Mouse (Mus musculus) megakaryocyte, embryonic 14.5 days (primary cell): ENCODE measurements around the gene Tcl1. TPM values are rescaled to one million over a fixed set of nuclear protein-coding genes. Genes with fewer than 3 reads are reported as not detected.

ENCODE experiments used
- H3K27me3 ChIP-seq: replicated peaks from 2 replicates; pipeline ENCODE3; 2012; ENCODE audit warnings: inconsistent platforms
- H3K36me3 ChIP-seq: replicated peaks from 2 replicates; pipeline ENCODE3; 2012; ENCODE audit warnings: low read length, inconsistent platforms, mixed read lengths
- H3K4me1 ChIP-seq: 2 replicates; pipeline ENCODE4 v1.6.1; 2012; ENCODE audit warnings: inconsistent platforms
- H3K4me3 ChIP-seq: replicated peaks from 2 replicates; pipeline ENCODE3; 2012; ENCODE audit warnings: moderate library complexity, mild to moderate bottlenecking, inconsistent platforms
- H3K9me3 ChIP-seq: 2 replicates; pipeline ENCODE4 v1.6.1; 2012; ENCODE audit warnings: inconsistent platforms
- FLI1 ChIP-seq: IDR thresholded peaks from 2 replicates; pipeline ENCODE4 v1.6.1; 2012; ENCODE audit warnings: low read length, inconsistent platforms, mixed read lengths
- GATA1 ChIP-seq: IDR thresholded peaks from 3 replicates; pipeline ENCODE4 v1.6.1; 2012; ENCODE audit warnings: mixed read lengths, low read length, inconsistent platforms, borderline replicate concordance
- polyA plus RNA-seq: library from polyadenylated mRNA; stranded (reverse); fragments of >175 nt; gene quantifications from 2 replicates; pipeline ENCODE4 v1.2.3, GENCODE M21; 2012; ENCODE audit warnings: low replicate concordance; ENCODE audit not compliant: insufficient read depth

Tcl1 gene
- not detected in 2 replicates for polyA plus RNA-seq

- H3K4me3 ChIP-seq = peak within 1 kb of the TSS; percentile 14
- peaks cover 17% of the 10 kb centered on the region for H3K9me3 ChIP-seq
- TF ChIP-seq FLI1 (no peak), GATA1 (no peak)
- no peaks in the 10 kb centered on the region for H3K4me1 ChIP-seq
- no peaks in the 10 kb centered on the region for H3K27me3 ChIP-seq
- H3K36me3 ChIP-seq = no peaks in the 10 kb centered on the region
Measured at GRCm38 (mm10) chr12:105222601-105223319, at the start of gene Tcl1. Tcl1 (minus strand) TSS chr12:105222793.

DNA sequence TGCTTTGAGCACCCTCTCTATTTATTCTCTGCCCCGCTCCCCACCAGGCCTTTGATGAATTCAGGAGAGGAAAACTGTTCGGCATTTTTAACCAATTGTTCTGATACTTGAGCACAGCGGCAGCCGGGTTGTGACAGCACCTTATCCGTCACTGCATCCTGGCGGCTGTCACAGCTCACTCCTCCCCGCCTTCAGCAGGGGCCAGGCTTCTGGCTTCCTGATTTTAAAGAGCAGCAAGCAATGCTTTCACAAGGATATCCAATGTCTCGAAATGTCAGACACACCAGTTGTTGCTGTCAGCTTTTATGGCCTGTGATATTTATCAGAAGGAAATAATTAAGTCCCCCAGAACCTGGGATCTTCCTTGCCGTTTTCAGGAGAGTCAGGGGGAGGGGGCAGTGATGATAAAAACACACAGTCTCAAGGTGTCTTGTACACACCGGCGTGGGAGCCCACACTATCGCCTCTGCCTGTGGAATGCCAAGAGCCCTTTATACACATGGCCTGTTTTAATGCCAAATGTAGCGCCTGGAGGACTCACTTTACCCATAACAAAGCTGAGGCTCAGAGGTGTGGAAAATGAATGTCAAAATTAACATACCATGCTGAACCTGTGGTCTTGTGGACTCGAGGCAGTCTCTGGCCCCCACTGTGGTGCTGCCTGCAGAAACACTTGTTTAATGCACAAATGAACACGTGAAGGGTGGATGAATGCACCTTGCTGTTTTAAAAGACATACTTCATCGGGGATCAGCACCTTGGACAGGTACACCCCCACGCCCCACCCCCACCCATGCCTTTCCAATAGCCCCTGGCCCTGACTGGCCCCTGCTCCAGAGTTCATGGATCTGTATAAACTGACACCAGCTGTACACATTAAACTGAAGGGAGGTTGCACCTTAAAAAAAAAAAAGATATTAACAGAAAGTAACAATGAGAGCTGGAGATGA lies 48.7 kb upstream of the Tcl1 start:
- Histone ChIP-seq H3K4me3 (no peak overlapping the region), H3K36me3 (no peaks in the 10 kb centered on the region), H3K27me3 (no peaks in the 10 kb centered on the region), H3K4me1 (no peaks in the 10 kb centered on the region), H3K9me3 (peaks cover 48% of the 10 kb centered on the region)
- TF ChIP-seq GATA1 (no peak), FLI1 (no peak)

DNA sequence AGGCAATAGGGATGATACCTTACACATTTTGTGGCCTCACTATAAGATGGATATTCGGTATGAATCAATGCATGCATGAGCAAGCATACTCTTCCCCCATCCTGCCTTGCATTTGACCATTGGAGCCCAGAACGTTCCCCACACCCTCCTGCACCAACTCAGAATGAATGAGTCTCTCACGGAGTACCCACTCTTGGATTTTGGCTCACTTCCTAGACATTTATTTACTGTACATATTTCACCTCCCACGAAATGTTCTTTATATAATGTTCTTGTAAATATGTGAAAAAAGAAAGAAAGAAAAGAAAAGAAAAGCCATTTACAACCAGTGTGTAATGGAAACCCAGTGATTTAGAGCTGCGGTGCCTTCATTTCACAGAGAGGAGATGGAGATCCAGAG lies 44.5 kb upstream of the Tcl1 start:
- peaks cover 54% of the 10 kb centered on the region for H3K9me3 ChIP-seq
- no peaks in the 10 kb centered on the region for H3K36me3 ChIP-seq
- TF ChIP-seq FLI1 (no peak), GATA1 (no peak)
- H3K4me3 ChIP-seq = no peak overlapping the region
- H3K4me1 ChIP-seq = no peaks in the 10 kb centered on the region
- H3K27me3 ChIP-seq = no peaks in the 10 kb centered on the region

- TF ChIP-seq FLI1 (no peak), GATA1 (no peak)
- Histone ChIP-seq H3K9me3 (peaks cover 55% of the 10 kb centered on the region), H3K4me3 (no peak overlapping the region), H3K27me3 (no peaks in the 10 kb centered on the region), H3K36me3 (no peaks in the 10 kb centered on the region), H3K4me1 (no peaks in the 10 kb centered on the region)
Measured at GRCm38 (mm10) chr12:105266096-105266495, 43.5 kb upstream of the Tcl1 start.

- Histone ChIP-seq H3K36me3 (no peaks in the 10 kb centered on the region), H3K4me3 (no peak overlapping the region), H3K27me3 (no peaks in the 10 kb centered on the region), H3K9me3 (peaks cover 40% of the 10 kb centered on the region), H3K4me1 (no peaks in the 10 kb centered on the region)
- TF ChIP-seq FLI1 = no peak
Measured at GRCm38 (mm10) chr12:105259221-105259620, 36.6 kb upstream of the Tcl1 start.

DNA sequence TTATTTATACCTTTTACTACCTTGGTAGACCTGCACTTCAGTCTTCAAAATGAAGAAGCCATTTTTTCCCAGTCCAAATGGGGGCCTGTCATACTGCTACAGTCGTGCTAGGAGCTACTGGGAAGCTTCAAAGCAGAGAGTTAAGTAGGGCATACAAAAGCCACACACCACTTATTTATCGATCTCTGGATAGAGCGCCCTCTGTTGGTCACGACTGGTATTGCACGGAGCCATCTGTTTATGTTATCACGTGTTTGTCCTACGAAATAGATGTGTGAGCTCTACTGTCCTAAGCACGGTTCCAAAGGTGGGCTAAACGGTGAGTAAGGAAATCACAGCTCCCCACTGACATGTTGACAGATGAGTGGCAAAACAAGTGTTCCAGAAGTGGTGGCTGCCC lies 36.2 kb upstream of the Tcl1 start:
- H3K9me3 ChIP-seq = peaks cover 38% of the 10 kb centered on the region
- H3K4me3 ChIP-seq = no peak overlapping the region
- no peaks in the 10 kb centered on the region for H3K27me3 ChIP-seq

DNA sequence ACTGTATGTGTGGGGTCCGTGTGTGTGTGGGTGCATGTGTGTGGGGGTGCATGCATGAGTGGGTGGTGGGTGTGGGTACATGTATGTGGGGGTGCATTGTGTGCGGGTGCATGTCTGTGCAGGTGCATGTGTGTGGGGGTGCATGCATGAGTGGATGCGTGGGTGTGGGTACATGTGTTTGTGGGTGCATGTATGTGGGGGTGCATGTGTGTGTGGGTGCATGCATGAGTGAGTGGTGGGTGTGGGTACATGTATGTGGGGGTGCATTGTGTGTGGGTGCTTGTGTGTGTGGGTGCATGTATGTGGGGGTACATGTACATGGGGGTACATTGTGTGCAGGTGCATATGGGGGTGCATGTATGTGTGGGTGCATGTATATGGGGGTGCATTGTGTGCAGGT lies 31.2 kb upstream of the Tcl1 start:
- H3K4me1 ChIP-seq = no peaks in the 10 kb centered on the region; the same call in 1 of the 2 replicates
- no peaks in the 10 kb centered on the region for H3K27me3 ChIP-seq
- H3K4me3 ChIP-seq = peak overlapping the region; percentile 54
- peaks cover 10% of the 10 kb centered on the region for H3K9me3 ChIP-seq
- TF ChIP-seq GATA1 = no peak
- TF ChIP-seq FLI1 = no peak
- no peaks in the 10 kb centered on the region for H3K36me3 ChIP-seq

More for the DNA sequence above, 36.2 kb upstream of the Tcl1 start:
- TF ChIP-seq FLI1 (no peak), GATA1 (no peak)
- H3K4me1 ChIP-seq = no peaks in the 10 kb centered on the region; the same call in 1 of the 2 replicates
- no peaks in the 10 kb centered on the region for H3K36me3 ChIP-seq

GRCm38 (mm10) chr12:105248763-105249233 lies 26.2 kb upstream of the Tcl1 start:
- TF ChIP-seq GATA1 (no peak), FLI1 (no peak)
- no peaks in the 10 kb centered on the region for H3K27me3 ChIP-seq
- H3K4me3 ChIP-seq = no peak overlapping the region
- no peaks in the 10 kb centered on the region; the same call in 1 of the 2 replicates for H3K4me1 ChIP-seq
- peaks cover 7% of the 10 kb centered on the region for H3K9me3 ChIP-seq
- H3K36me3 ChIP-seq = no peaks in the 10 kb centered on the region

DNA sequence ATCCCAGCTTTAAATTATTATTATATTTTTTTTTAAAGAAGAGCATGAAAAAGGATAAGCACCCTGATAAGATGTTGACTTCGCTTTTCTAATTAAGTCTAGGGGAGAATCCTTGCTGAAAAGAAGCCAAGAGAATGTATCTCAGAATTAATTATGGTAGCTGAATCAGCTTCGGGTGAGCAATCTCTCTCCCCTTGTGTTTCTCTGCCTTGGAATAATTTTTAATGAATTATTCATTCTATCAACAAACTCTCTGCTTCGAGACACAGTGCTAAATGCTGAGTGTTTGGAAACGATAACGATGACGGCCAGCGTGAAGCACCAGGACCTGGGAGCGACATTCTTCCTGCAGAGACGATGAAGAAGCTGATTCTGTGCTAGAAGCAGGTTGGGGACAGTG lies 16.5 kb upstream of the Tcl1 start:
- H3K9me3 ChIP-seq = peaks cover 67% of the 10 kb centered on the region
- no peaks in the 10 kb centered on the region for H3K27me3 ChIP-seq
- H3K4me1 ChIP-seq = no peaks in the 10 kb centered on the region
- no peak overlapping the region for H3K4me3 ChIP-seq
- TF ChIP-seq FLI1 (no peak), GATA1 (no peak)
- no peaks in the 10 kb centered on the region for H3K36me3 ChIP-seq

DNA sequence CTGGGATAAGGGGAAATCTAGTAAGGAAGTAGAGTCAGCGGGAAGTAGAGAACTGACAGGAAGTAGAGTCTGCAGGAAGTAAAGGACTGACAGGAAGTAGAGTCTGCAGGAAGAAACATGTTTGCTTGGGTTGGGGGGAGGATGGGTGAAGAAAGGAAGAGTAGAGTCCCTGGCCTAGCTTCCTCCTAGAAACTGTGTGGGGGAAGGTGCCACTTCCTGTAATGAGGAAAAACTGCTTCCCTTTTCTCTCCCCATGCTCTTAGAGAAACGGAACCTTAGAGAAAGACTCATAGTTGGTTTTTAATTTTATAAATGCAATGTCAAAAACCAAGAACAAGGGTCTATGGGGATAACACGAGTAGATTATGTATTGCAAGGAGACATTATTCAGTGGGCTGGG lies 12.5 kb upstream of the Tcl1 start:
- Histone ChIP-seq H3K4me1 (no peaks in the 10 kb centered on the region), H3K27me3 (no peaks in the 10 kb centered on the region), H3K9me3 (peaks cover 50% of the 10 kb centered on the region), H3K36me3 (no peaks in the 10 kb centered on the region), H3K4me3 (no peak overlapping the region)
- no peak for TF ChIP-seq FLI1
- no peak for TF ChIP-seq GATA1
